Mouse (Mus musculus): ENCODE data around the gene Gm9603.
"Not testable (repeated sequence)": the region's sequence is repeated elsewhere in the genome, so short reads cannot be mapped to it uniquely, and the experiment has no call there.

The Gm9603 gene

GRCm38 (mm10) chr14:5687357-5687756 lies at the start of gene Gm9603:
Gene Gm9603 (minus strand): TSS chr14:5687457.
- in situ Hi-C loops (cut with MboI, MseI): not testable (repeated sequence)

GRCm38 (mm10) chr14:5632928-5633327 lies 54.3 kb downstream of the Gm9603 start, which contains the start of gene Gm8265:
Gene Gm8265 (minus strand): TSS chr14:5633028.
- in situ Hi-C loops (cut with MboI, MseI): not testable (repeated sequence)

Measured in T-helper 1 cell (primary cell).